Mouse (Mus musculus) R1 (cell line): ENCODE data around the gene Pold2.

Source experiments
- DNase-seq: peaks from one replicate; pipeline ENCODE4 v3.0.0-alpha.2; 2018; ENCODE audit warnings: low read depth, low spot score

Gene Pold2

DNA sequence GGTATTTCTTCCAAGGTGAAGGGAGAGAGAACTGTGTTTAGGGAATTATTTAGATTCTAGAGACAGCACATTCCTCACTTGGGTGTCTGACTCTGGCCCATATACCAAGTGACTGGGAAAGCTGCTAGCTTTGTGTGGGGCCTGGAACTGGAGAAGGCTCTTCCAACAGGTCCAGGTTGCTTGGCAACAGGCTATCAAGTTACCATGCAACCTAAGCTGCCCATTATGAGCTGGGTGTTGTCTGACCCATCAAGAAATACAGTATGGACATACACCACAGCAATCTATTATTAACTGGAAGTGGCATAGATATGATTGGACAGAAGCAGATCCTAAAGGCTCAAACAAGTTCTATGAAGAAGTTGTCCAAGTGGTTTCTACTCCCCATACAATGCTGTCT lies 52.7 kb downstream of the Pold2 start:
- peak; percentile 44 for DNase-seq
